Mouse (Mus musculus): ENCODE measurements around the gene Rccd1.

Gene Rccd1

GRCm38 (mm10) chr7:80324043-80324815 is at the start of gene Rccd1:
Rccd1 (minus strand) TSS chr7:80324454.
- in situ Hi-C loops (cut with MboI; ENCODE audit: low sequenced_read_pairs), result no loop called here

- in situ Hi-C loops (cut with MboI; ENCODE audit: low sequenced_read_pairs), result no loop called here
These were observed 49.6 kb upstream of the Rccd1 start for GRCm38 (mm10) chr7:80373850-80374249.

- in situ Hi-C loops (cut with MboI; ENCODE audit: low sequenced_read_pairs), result no loop called here
These were observed 49.1 kb upstream of the Rccd1 start for GRCm38 (mm10) chr7:80373352-80373751.

GRCm38 (mm10) chr7:80372667-80373066 is 48.4 kb upstream of the Rccd1 start:
- in situ Hi-C loops (cut with MboI; ENCODE audit: low sequenced_read_pairs), result no loop called here

- in situ Hi-C loops (cut with MboI; ENCODE audit: low sequenced_read_pairs), result no loop called here
These were observed 47.9 kb upstream of the Rccd1 start for GRCm38 (mm10) chr7:80372166-80372565.

GRCm38 (mm10) chr7:80371041-80371751 is 46.9 kb upstream of the Rccd1 start, which contains the start of gene Man2a2:
Man2a2 (minus strand) TSS chr7:80371375.
- in situ Hi-C loops (cut with MboI; ENCODE audit: low sequenced_read_pairs), result no loop called here

GRCm38 (mm10) chr7:80370649-80371040 is 46.4 kb upstream of the Rccd1 start:
- in situ Hi-C loops (cut with MboI; ENCODE audit: low sequenced_read_pairs), result no loop called here

- in situ Hi-C loops (cut with MboI; ENCODE audit: low sequenced_read_pairs), result no loop called here
These were observed 45.7 kb upstream of the Rccd1 start for GRCm38 (mm10) chr7:80369967-80370431.

- in situ Hi-C loops (cut with MboI; ENCODE audit: low sequenced_read_pairs), result no loop called here
These were observed 45.2 kb upstream of the Rccd1 start for GRCm38 (mm10) chr7:80369461-80369860.

- in situ Hi-C loops (cut with MboI; ENCODE audit: low sequenced_read_pairs), result no loop called here
These were observed 44.6 kb upstream of the Rccd1 start for GRCm38 (mm10) chr7:80368635-80369421.

GRCm38 (mm10) chr7:80368009-80368408 is 43.8 kb upstream of the Rccd1 start:
- in situ Hi-C loops (cut with MboI; ENCODE audit: low sequenced_read_pairs), result no loop called here

GRCm38 (mm10) chr7:80367232-80367631 is 43.0 kb upstream of the Rccd1 start:
- in situ Hi-C loops (cut with MboI; ENCODE audit: low sequenced_read_pairs), result no loop called here

GRCm38 (mm10) chr7:80365759-80366158 is 41.5 kb upstream of the Rccd1 start:
- in situ Hi-C loops (cut with MboI; ENCODE audit: low sequenced_read_pairs), result no loop called here

GRCm38 (mm10) chr7:80360435-80360834 is 36.2 kb upstream of the Rccd1 start:
- in situ Hi-C loops (cut with MboI; ENCODE audit: low sequenced_read_pairs), result no loop called here

GRCm38 (mm10) chr7:80358039-80358438 is 33.8 kb upstream of the Rccd1 start:
- in situ Hi-C loops (cut with MboI; ENCODE audit: low sequenced_read_pairs), result no loop called here

- in situ Hi-C loops (cut with MboI; ENCODE audit: low sequenced_read_pairs), result no loop called here
These were observed 32.9 kb upstream of the Rccd1 start for GRCm38 (mm10) chr7:80357156-80357555.

GRCm38 (mm10) chr7:80356351-80356750 is 32.1 kb upstream of the Rccd1 start:
- in situ Hi-C loops (cut with MboI; ENCODE audit: low sequenced_read_pairs), result no loop called here

GRCm38 (mm10) chr7:80352920-80353319 is 28.7 kb upstream of the Rccd1 start:
- in situ Hi-C loops (cut with MboI; ENCODE audit: low sequenced_read_pairs), result no loop called here

GRCm38 (mm10) chr7:80350808-80351207 is 26.6 kb upstream of the Rccd1 start:
- in situ Hi-C loops (cut with MboI; ENCODE audit: low sequenced_read_pairs), result no loop called here

GRCm38 (mm10) chr7:80347670-80348586 is 23.7 kb upstream of the Rccd1 start:
- in situ Hi-C loops (cut with MboI; ENCODE audit: low sequenced_read_pairs), result no loop called here
